Mouse (Mus musculus): Measurements from ENCODE around the gene Hgd.

DNA sequence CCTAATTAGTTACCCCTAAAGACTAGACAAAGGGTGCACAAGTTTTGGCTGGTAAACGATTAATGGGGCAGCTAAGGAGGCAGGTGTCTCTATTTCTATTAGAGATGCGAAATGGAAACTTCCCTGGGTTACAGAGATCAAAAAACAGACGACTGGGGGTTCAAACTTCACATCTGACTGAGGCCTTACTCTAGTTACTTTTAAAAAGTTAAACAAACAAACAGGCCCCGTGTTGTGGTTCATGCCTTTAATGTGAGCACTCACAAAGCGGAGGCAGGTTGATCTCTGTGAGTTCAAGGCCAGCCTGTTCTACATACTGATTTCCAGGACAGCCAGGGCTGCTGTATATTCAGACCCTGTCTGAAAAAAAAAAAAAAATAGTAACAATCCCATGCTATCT lies 72.7 kb downstream of the Hgd start:
- no peak for TF ChIP-seq CTCF (IDR thresholded peaks at IDR 0.05; ENCODE audit: low read depth)
- no peak for TF ChIP-seq EP300 (IDR thresholded peaks at IDR 0.05; ENCODE audit: low read depth)
